In the genomic region with DNA sequence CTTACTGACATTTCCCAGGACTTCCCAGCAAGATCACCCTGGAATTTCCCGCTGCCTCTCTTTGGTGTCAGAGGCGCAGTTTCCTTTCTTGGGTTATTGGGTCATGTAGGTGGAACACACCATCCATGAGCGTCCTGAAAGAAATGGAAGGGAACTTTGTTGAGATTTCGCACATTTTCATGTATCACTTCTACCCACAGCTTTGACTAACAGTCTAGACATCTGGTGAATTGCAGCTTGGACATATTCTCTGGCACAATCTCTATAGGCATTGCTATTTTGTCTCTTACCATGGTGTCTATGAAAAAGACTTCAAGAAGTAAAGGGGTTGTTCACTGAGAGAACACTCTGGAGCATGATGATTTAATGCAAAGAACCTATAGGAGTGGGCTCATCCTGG, we compare ENCODE assay signal across 13 mouse cellular contexts.
"Had no signal": no experiment of that assay in that cellular context is flagged by ENCODE, and none has a peak within 500 bp of the region (broad histone marks: within the 10 kb centered on the region; RNA-seq: fewer than 3 reads in every experiment).

No protein-coding gene starts in this region.

- H3K9me3 ChIP-seq: kidney, embryonic 15.5 days; limb, embryonic 10.5 days; liver, embryonic 12.5 days; midbrain, embryonic 10.5 days; neural tube, embryonic 15.5 days had no signal

- H3K4me1 ChIP-seq: kidney, embryonic 15.5 days; limb, embryonic 10.5 days; liver, embryonic 12.5 days; midbrain, embryonic 10.5 days; neural tube, embryonic 15.5 days had no signal

- H3K27ac ChIP-seq: kidney, embryonic 15.5 days; limb, embryonic 10.5 days; liver, embryonic 12.5 days; midbrain, embryonic 10.5 days; neural tube, embryonic 15.5 days had no signal

- H3K4me3 ChIP-seq: kidney, embryonic 15.5 days; limb, embryonic 10.5 days; liver, embryonic 12.5 days; midbrain, embryonic 10.5 days; myocyte; neural tube, embryonic 15.5 days had no signal

- DNase-seq: kidney, adult 2 months; kidney, postnatal 14 days; layer of hippocampus, postnatal 36 days; lung, embryonic 14.5 days; lung, postnatal 4 days; midbrain, embryonic 14.5 days; thymus, postnatal 25 days had no signal

- H3K36me3 ChIP-seq: kidney, embryonic 15.5 days; limb, embryonic 10.5 days; liver, embryonic 12.5 days; midbrain, embryonic 10.5 days; neural tube, embryonic 15.5 days had no signal

- H3K27me3 ChIP-seq: kidney, embryonic 15.5 days; liver, embryonic 12.5 days; neural tube, embryonic 15.5 days had no signal
